In genomic region chr11:80474175-80474691, GRCm38 (mm10) we compare ENCODE assay signal across 8 mouse cellular contexts. TPM values are rescaled to one million over a fixed set of nuclear protein-coding genes. Genes with fewer than 3 reads are reported as not detected.
A peak's percentile ranks its signal among the peaks of the same experiment; 100 is the strongest.
DNase-seq lines count a peak whose midpoint lies in the region.

No protein-coding gene starts in this region.

- intact Hi-C loops in left cerebral cortex, postnatal 36 days (cut with DNase I) = loop anchor here (1.0 kb wide), 1 partner anchor 197 kb away; no protein-coding TSS in a partner anchor

- DNase-seq in kidney, adult 9 months = peak; percentile 27
- no peak for DNase-seq in kidney, postnatal 4 days
- peak; percentile 41 for DNase-seq in B cell, adult 2 months
- DNase-seq in adipocyte (ENCODE audit: low spot score) = peak; percentile 40
- peak; percentile 41 to 57 for DNase-seq in left cerebral cortex, postnatal 36 days (ENCODE audit: low spot score in 2 of 2)
- DNase-seq in ovary, postnatal 10 days (ENCODE audit: low spot score) = no peak
- no peak for DNase-seq in adrenal gland, postnatal 36 days
- no peak for DNase-seq in gastrocnemius, postnatal 25 days

RNA-seq across cellular contexts. Expression of gene Cdk5r1, which starts 2.6 kb away (rescaled TPM):
- 100 to 1,000 TPM; 316 to 340 TPM for total RNA-seq in left cerebral cortex, postnatal 36 days (2021)
- total RNA-seq in adrenal gland, postnatal 36 days (2021) = 1 to 10 TPM; 2.1 to 2.2 TPM
- under 1 TPM; 0.36 to 0.75 TPM for total RNA-seq in gastrocnemius, postnatal 25 days (2021)

RNA-seq across cellular contexts. Expression of gene Psmd11, which starts 45.8 kb away (rescaled TPM):
- 10 to 100 TPM; 96.0 to 99.9 TPM for total RNA-seq in left cerebral cortex, postnatal 36 days (2021)
- total RNA-seq in adrenal gland, postnatal 36 days (2021) = 100 to 1,000 TPM; 159 to 167 TPM
- 100 to 1,000 TPM; 114 to 151 TPM for total RNA-seq in gastrocnemius, postnatal 25 days (2021)

Comparison
In these comparisons a context has a peak if more than half of its experiments do, and no peak if none do; other contexts are left out.
1. DNase-seq: peak in kidney, adult 9 months (single experiment), B cell, adult 2 months (2 of 2), adipocyte (single experiment) and left cerebral cortex, postnatal 36 days (2 of 2); none in kidney, postnatal 4 days (0 of 2), ovary, postnatal 10 days (single experiment), adrenal gland, postnatal 36 days (0 of 2) and gastrocnemius, postnatal 25 days (single experiment).
2. RNA of gene Cdk5r1, which starts 2.6 kb away (total RNA-seq): 316 to 340 TPM in left cerebral cortex, postnatal 36 days; 2.1 to 2.2 TPM in adrenal gland, postnatal 36 days and 0.36 to 0.75 TPM in gastrocnemius, postnatal 25 days; every median in the first group is over 100 times any median in the second.